Mouse (Mus musculus): ENCODE results near the gene Cdc42bpg. TPM values are rescaled to one million over a fixed set of nuclear protein-coding genes. Genes with fewer than 3 reads are reported as not detected.
A peak's percentile ranks its signal among the peaks of the same experiment; 100 is the strongest.

The Cdc42bpg gene
- total and polyA plus RNA-seq, 3 experiments, result 7.0 to 13.9 (median 11.7) TPM

DNA sequence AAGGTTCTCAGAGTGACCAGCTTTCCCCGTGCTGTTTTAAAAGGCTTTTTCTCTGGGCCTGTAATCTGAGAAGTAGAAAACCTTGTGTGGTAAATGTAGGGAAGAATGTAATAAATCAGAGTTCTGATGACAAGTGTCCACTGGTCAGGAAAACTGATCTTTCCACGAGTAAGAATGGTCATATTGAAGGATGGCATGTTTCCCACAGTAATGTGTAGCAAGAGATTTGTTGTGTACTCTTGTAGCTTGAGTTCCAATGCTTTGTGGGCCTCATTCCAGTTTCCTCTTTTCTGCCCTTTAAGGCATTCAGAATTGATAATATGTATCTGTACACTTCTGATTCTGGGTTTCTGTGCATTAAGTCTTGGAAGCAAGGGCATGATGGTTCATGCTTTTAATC is 58.6 kb downstream of the Cdc42bpg start:
- intact Hi-C loops (cut with DNase I), result no loop called here
- H3K9ac ChIP-seq (ENCODE audit: low read depth, low read length), result no peak overlapping the region; the same call in 1 of the 2 replicates
- WGBS, result 0% methylated on average over 2 of the region's 2 CpGs
- peaks cover 49% of the 10 kb centered on the region for H3K36me3 ChIP-seq (ENCODE audit: control insufficient read depth, insufficient read depth, low read length)
- H3K79me2 ChIP-seq (replicated peaks; ENCODE audit: control insufficient read depth, insufficient read depth, low read length), result peaks cover 5% of the 10 kb centered on the region; the same call in 1 of the 2 replicates
- no peak for DNase-seq
- no peaks in the 10 kb centered on the region for H3K27me3 ChIP-seq (ENCODE audit: control insufficient read depth, insufficient read depth, low read length)
- H3K4me3 ChIP-seq, result peak overlapping the region; percentile 89
- peak overlapping the region; percentile 98 for H3K27ac ChIP-seq
- H3K4me1 ChIP-seq (ENCODE audit: control insufficient read depth, insufficient read depth, low read length), result peaks cover 4% of the 10 kb centered on the region; the same call in 1 of the 2 replicates
- TF ChIP-seq POLR2A (IDR thresholded peaks at IDR 0.05; ENCODE audit: insufficient read depth, low read depth, low read length) (no peak), EP300 (IDR thresholded peaks at IDR 0.05; ENCODE audit: insufficient read depth, low read depth, low read length) (no peak), CTCF (IDR thresholded peaks at IDR 0.05) (no peak)

DNA sequence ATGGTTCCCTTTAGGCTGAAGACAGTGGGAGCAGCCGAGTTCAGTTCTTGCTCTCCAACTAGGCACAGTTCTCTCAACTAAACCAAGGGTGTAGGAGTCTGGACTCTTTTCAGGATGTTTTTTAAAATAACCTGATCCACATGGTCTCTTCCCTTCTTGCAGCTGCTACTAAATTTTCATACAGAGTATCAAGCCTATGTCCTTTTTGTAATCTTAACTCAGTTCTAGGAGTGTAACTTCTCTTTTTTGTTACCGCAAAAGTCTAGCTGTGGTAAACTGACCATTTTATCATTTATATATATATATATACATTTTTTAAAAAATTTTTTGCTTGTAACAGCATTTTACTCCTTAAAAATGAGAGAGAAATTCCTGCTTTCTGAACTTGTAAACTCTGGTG is 63.9 kb downstream of the Cdc42bpg start:
- Histone ChIP-seq H3K27ac (no peak overlapping the region), H3K36me3 (ENCODE audit: control insufficient read depth, insufficient read depth, low read length) (peaks cover 59% of the 10 kb centered on the region), H3K9ac (ENCODE audit: low read depth, low read length) (no peak overlapping the region), H3K4me3 (no peak overlapping the region), H3K4me1 (ENCODE audit: control insufficient read depth, insufficient read depth, low read length) (peaks cover 7% of the 10 kb centered on the region; the same call in 1 of the 2 replicates), H3K79me2 (replicated peaks; ENCODE audit: control insufficient read depth, insufficient read depth, low read length) (peaks cover 10% of the 10 kb centered on the region), H3K27me3 (ENCODE audit: control insufficient read depth, insufficient read depth, low read length) (no peaks in the 10 kb centered on the region)
- DNase-seq, result no peak
- WGBS, result 74% methylated on average over 2 of the region's 2 CpGs
- intact Hi-C loops (cut with DNase I), result no loop called here
- TF ChIP-seq EP300 (IDR thresholded peaks at IDR 0.05; ENCODE audit: insufficient read depth, low read depth, low read length) (no peak), CTCF (IDR thresholded peaks at IDR 0.05) (no peak), POLR2A (IDR thresholded peaks at IDR 0.05; ENCODE audit: insufficient read depth, low read depth, low read length) (no peak)

DNA sequence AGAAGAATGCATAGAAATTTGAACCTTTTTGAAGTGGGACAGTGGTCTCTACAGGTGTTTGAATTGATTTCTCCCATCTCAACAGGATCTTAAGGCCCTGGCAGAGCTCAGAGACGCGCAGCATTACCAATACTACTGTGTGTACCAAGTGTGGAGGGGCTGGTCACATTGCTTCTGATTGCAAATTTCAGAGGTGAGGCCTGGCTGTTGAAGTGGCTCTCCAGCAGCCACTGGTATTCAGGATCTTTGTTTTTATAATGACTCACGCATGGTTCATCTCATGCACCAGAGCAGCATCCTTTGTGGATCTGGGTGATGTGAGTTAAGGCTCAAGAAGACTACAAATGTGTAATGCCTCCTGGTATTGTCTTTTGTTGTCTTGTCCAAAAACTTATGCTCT is 66.2 kb downstream of the Cdc42bpg start:
- intact Hi-C loops (cut with DNase I), result loop anchor here (2.0 kb wide), 3 partner anchors 16 to 78 kb away; partner anchors contain the start of gene Rasgrp2
- Histone ChIP-seq H3K9ac (ENCODE audit: low read depth, low read length) (no peak overlapping the region), H3K36me3 (ENCODE audit: control insufficient read depth, insufficient read depth, low read length) (peaks cover 45% of the 10 kb centered on the region), H3K27ac (no peak overlapping the region), H3K4me3 (no peak overlapping the region), H3K79me2 (replicated peaks; ENCODE audit: control insufficient read depth, insufficient read depth, low read length) (peaks cover 5% of the 10 kb centered on the region; the same call in 1 of the 2 replicates), H3K4me1 (ENCODE audit: control insufficient read depth, insufficient read depth, low read length) (peaks cover 3% of the 10 kb centered on the region; the same call in 1 of the 2 replicates), H3K27me3 (ENCODE audit: control insufficient read depth, insufficient read depth, low read length) (no peaks in the 10 kb centered on the region)
- WGBS, result 86% methylated on average over 3 of the region's 3 CpGs
- no peak for TF ChIP-seq POLR2A (IDR thresholded peaks at IDR 0.05; ENCODE audit: insufficient read depth, low read depth, low read length)
- no peak for TF ChIP-seq EP300 (IDR thresholded peaks at IDR 0.05; ENCODE audit: insufficient read depth, low read depth, low read length)
- no peak for TF ChIP-seq CTCF (IDR thresholded peaks at IDR 0.05)
- no peak for DNase-seq

DNA sequence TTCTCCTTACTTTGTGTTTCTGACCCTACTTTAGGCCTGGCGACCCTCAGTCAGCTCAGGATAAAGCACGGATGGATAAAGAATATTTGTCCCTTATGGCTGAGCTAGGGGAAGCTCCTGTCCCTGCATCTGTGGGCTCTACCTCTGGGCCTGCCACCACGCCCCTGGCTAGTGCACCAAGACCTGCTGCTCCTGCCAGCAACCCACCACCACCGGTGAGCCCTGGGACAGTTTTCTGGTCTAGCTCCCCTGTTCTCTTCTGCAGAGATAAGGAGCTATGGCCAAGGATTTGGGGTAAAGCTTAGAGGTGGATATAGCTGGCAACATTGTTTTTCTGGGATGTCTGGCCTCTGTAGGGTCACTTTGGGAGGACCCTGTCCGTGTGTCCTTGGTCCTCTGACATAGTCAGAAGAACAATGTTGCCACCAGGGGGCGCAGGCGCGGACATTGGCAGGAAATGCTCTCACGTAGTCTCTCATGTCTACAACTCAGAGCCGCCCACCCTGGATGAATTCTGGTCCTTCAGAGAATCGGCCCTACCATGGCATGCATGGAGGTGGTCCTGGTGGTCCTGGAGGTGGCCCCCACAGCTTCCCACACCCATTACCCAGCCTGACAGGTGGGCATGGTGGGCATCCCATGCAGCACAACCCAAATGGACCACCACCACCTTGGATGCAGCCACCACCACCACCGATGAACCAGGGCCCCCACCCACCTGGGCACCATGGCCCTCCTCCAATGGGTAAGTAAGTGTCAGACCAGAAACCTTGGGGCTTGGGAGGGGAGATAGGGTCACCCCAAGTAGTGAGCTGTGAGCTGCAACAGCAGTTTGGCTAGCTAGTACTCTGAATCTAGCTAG is 67.5 kb downstream of the Cdc42bpg start:
- Histone ChIP-seq H3K79me2 (replicated peaks; ENCODE audit: control insufficient read depth, insufficient read depth, low read length) (peaks cover 4% of the 10 kb centered on the region; the same call in 1 of the 2 replicates), H3K4me1 (ENCODE audit: control insufficient read depth, insufficient read depth, low read length) (peaks cover 5% of the 10 kb centered on the region; the same call in 1 of the 2 replicates), H3K27ac (no peak overlapping the region; the same call in 1 of the 2 replicates), H3K4me3 (no peak overlapping the region), H3K27me3 (ENCODE audit: control insufficient read depth, insufficient read depth, low read length) (no peaks in the 10 kb centered on the region), H3K36me3 (ENCODE audit: control insufficient read depth, insufficient read depth, low read length) (peaks cover 36% of the 10 kb centered on the region), H3K9ac (ENCODE audit: low read depth, low read length) (no peak overlapping the region)
- intact Hi-C loops (cut with DNase I), result loop anchor here (2.0 kb wide), 3 partner anchors 15 to 77 kb away; partner anchors contain the start of gene Rasgrp2
- TF ChIP-seq CTCF (IDR thresholded peaks at IDR 0.05) (peak; percentile 95), POLR2A (IDR thresholded peaks at IDR 0.05; ENCODE audit: insufficient read depth, low read depth, low read length) (no peak), EP300 (IDR thresholded peaks at IDR 0.05; ENCODE audit: insufficient read depth, low read depth, low read length) (peak; percentile 72)
- peak; percentile 80 to 88 for DNase-seq
- WGBS, result 40% methylated on average over 12 of the region's 12 CpGs

DNA sequence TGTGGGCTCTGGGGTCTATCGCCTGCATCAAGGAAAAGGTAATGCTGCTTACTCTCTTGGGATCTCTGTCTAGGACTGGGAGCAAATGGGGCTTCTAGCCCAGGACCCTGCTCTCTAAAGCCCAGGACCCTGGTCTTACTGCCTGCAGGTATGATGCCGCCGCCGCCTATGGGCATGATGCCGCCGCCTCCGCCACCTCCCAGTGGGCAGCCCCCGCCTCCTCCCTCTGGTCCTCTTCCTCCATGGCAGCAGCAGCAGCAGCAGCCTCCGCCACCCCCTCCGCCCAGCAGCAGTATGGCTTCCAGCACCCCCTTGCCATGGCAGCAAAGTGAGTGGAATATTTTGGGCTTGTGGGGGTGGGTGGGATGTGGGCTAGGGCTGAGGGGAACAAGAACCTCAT is 68.3 kb downstream of the Cdc42bpg start:
- 99% methylated on average over 10 of the region's 10 CpGs for WGBS
- no peak for DNase-seq
- intact Hi-C loops (cut with DNase I), result no loop called here
- peaks cover 5% of the 10 kb centered on the region; the same call in 1 of the 2 replicates for H3K4me1 ChIP-seq (ENCODE audit: control insufficient read depth, insufficient read depth, low read length)
- H3K27me3 ChIP-seq (ENCODE audit: control insufficient read depth, insufficient read depth, low read length), result no peaks in the 10 kb centered on the region
- H3K36me3 ChIP-seq (ENCODE audit: control insufficient read depth, insufficient read depth, low read length), result peaks cover 29% of the 10 kb centered on the region
- H3K4me3 ChIP-seq, result no peak overlapping the region
- peaks cover 4% of the 10 kb centered on the region; the same call in 1 of the 2 replicates for H3K79me2 ChIP-seq (replicated peaks; ENCODE audit: control insufficient read depth, insufficient read depth, low read length)
- TF ChIP-seq POLR2A (IDR thresholded peaks at IDR 0.05; ENCODE audit: insufficient read depth, low read depth, low read length) (no peak), CTCF (IDR thresholded peaks at IDR 0.05) (no peak), EP300 (IDR thresholded peaks at IDR 0.05; ENCODE audit: insufficient read depth, low read depth, low read length) (no peak)
- no peak overlapping the region for H3K9ac ChIP-seq (ENCODE audit: low read depth, low read length)
- H3K27ac ChIP-seq, result no peak overlapping the region

Small RNAs within 50 kb of the gene (microRNA-seq; reads per million reads assigned to microRNA genes)
- gene Mir192, result 19.3 to 38.7 reads per million in 2 experiments
- gene Mir194-2, result 18.5 to 42.6 reads per million in 2 experiments
- gene Mir6989, result 0.56 to 0.77 reads per million in 2 experiments

Other genes starting within 250 kb of the Cdc42bpg start
- 10 to 100 TPM; 37.1 to 39.0 TPM for gene Mrpl49, start 248.7 kb upstream of the Cdc42bpg start, total RNA-seq (2021)
- 23.5 and 33.0 TPM in 2 replicates for gene Mrpl49, start 248.7 kb upstream of the Cdc42bpg start, polyA plus RNA-seq (2012; rRNA removed)
- gene Fau, start 248.6 kb upstream of the Cdc42bpg start, total RNA-seq (2021), result 100 to 1,000 TPM; 550 to 636 TPM
- 265 and 386 TPM in 2 replicates for gene Fau, start 248.6 kb upstream of the Cdc42bpg start, polyA plus RNA-seq (2012; rRNA removed)
- 10 to 100 TPM in 1 of 2 experiments, 1 to 10 TPM in 1; 9.9 to 13.4 TPM for gene Znhit2, start 245.3 kb upstream of the Cdc42bpg start, total RNA-seq (2021)
- 12.3 and 14.4 TPM in 2 replicates for gene Znhit2, start 245.3 kb upstream of the Cdc42bpg start, polyA plus RNA-seq (2012; rRNA removed)
- 1 to 10 TPM; 2.7 to 3.7 TPM for gene Tm7sf2, start 238.1 kb upstream of the Cdc42bpg start, total RNA-seq (2021)
- 9.3 and 11.9 TPM in 2 replicates for gene Tm7sf2, start 238.1 kb upstream of the Cdc42bpg start, polyA plus RNA-seq (2012; rRNA removed)
- 10 to 100 TPM; 19.1 to 22.0 TPM for gene Vps51, start 229.2 kb upstream of the Cdc42bpg start, total RNA-seq (2021)
- 35.1 and 39.0 TPM in 2 replicates for gene Vps51, start 229.2 kb upstream of the Cdc42bpg start, polyA plus RNA-seq (2012; rRNA removed)
- gene Tmem262, start 226.4 kb upstream of the Cdc42bpg start, total RNA-seq (2021), result not detected
- gene Tmem262, start 226.4 kb upstream of the Cdc42bpg start, polyA plus RNA-seq (2012; rRNA removed), result not detected in 2 replicates
- not detected for gene Gm28374, start 224.2 kb upstream of the Cdc42bpg start, total RNA-seq (2021)
- not detected in 2 replicates for gene Gm28374, start 224.2 kb upstream of the Cdc42bpg start, polyA plus RNA-seq (2012; rRNA removed)
- 10 to 100 TPM; 13.8 to 15.6 TPM for gene Zfpl1, start 221.5 kb upstream of the Cdc42bpg start, total RNA-seq (2021)
- gene Zfpl1, start 221.5 kb upstream of the Cdc42bpg start, polyA plus RNA-seq (2012; rRNA removed), result 47.5 and 50.7 TPM in 2 replicates
- not detected for gene Cdca5, start 221.5 kb upstream of the Cdc42bpg start, total RNA-seq (2021)
- gene Cdca5, start 221.5 kb upstream of the Cdc42bpg start, polyA plus RNA-seq (2012; rRNA removed), result 0.09 and 0.27 TPM in 2 replicates
- gene AC131692.1, start 212.0 kb upstream of the Cdc42bpg start, total RNA-seq (2021), result not detected
- not detected in 2 replicates for gene AC131692.1, start 212.0 kb upstream of the Cdc42bpg start, polyA plus RNA-seq (2012; rRNA removed)
- gene Naaladl1, start 200.7 kb upstream of the Cdc42bpg start, total RNA-seq (2021), result not detected
- gene Naaladl1, start 200.7 kb upstream of the Cdc42bpg start, polyA plus RNA-seq (2012; rRNA removed), result not detected in 2 replicates
- gene Sac3d1, start 187.8 kb upstream of the Cdc42bpg start, total RNA-seq (2021), result 10 to 100 TPM in 1 of 2 experiments, 1 to 10 TPM in 1; 8.7 to 10.3 TPM
- 13.1 and 15.4 TPM in 2 replicates for gene Sac3d1, start 187.8 kb upstream of the Cdc42bpg start, polyA plus RNA-seq (2012; rRNA removed)
- gene Snx15, start 178.2 kb upstream of the Cdc42bpg start, total RNA-seq (2021), result 10 to 100 TPM; 14.1 to 16.6 TPM
- 22.0 and 29.5 TPM in 2 replicates for gene Snx15, start 178.2 kb upstream of the Cdc42bpg start, polyA plus RNA-seq (2012; rRNA removed)
- 1 to 10 TPM in 1 of 2 experiments, under 1 TPM in 1; 0.98 to 1.6 TPM for gene Batf2, start 165.5 kb upstream of the Cdc42bpg start, total RNA-seq (2021)
- 2.3 and 3.2 TPM in 2 replicates for gene Batf2, start 165.5 kb upstream of the Cdc42bpg start, polyA plus RNA-seq (2012; rRNA removed)
- gene Arl2, start 164.9 kb upstream of the Cdc42bpg start, total RNA-seq (2021), result 10 to 100 TPM; 62.1 to 72.9 TPM
- 153 and 155 TPM in 2 replicates for gene Arl2, start 164.9 kb upstream of the Cdc42bpg start, polyA plus RNA-seq (2012; rRNA removed)
- gene Majin, start 122.1 kb upstream of the Cdc42bpg start, total RNA-seq (2021), result not detected
- 0.20 and 0.23 TPM in 2 replicates for gene Majin, start 122.1 kb upstream of the Cdc42bpg start, polyA plus RNA-seq (2012; rRNA removed)
- gene Gpha2, start 80.1 kb upstream of the Cdc42bpg start, total RNA-seq (2021), result not detected
- 0.27 TPM in 1 of 2 replicates, not detected in the other for gene Gpha2, start 80.1 kb upstream of the Cdc42bpg start, polyA plus RNA-seq (2012; rRNA removed)
- 10 to 100 TPM; 34.8 to 35.1 TPM for gene Ppp2r5b, start 70.6 kb upstream of the Cdc42bpg start, total RNA-seq (2021)
- gene Ppp2r5b, start 70.6 kb upstream of the Cdc42bpg start, polyA plus RNA-seq (2012; rRNA removed), result 36.8 and 40.6 TPM in 2 replicates
- gene Atg2a, start 64.8 kb upstream of the Cdc42bpg start, total RNA-seq (2021), result 10 to 100 TPM; 20.5 to 24.5 TPM
- gene Atg2a, start 64.8 kb upstream of the Cdc42bpg start, polyA plus RNA-seq (2012; rRNA removed), result 26.3 and 26.7 TPM in 2 replicates
- gene Ehd1, start 29.7 kb upstream of the Cdc42bpg start, total RNA-seq (2021), result 100 to 1,000 TPM in 1 of 2 experiments, 10 to 100 TPM in 1; 98.0 to 120 TPM
- 111 and 142 TPM in 2 replicates for gene Ehd1, start 29.7 kb upstream of the Cdc42bpg start, polyA plus RNA-seq (2012; rRNA removed)
- 10 to 100 TPM; 13.9 to 14.0 TPM for gene Men1, start 28.5 kb downstream of the Cdc42bpg start, total RNA-seq (2021)
- 19.4 and 19.6 TPM in 2 replicates for gene Men1, start 28.5 kb downstream of the Cdc42bpg start, polyA plus RNA-seq (2012; rRNA removed)
- 10 to 100 TPM; 36.1 to 38.4 TPM for gene Map4k2, start 34.7 kb downstream of the Cdc42bpg start, total RNA-seq (2021)
- gene Map4k2, start 34.7 kb downstream of the Cdc42bpg start, polyA plus RNA-seq (2012; rRNA removed), result 88.9 and 107 TPM in 2 replicates
- gene Sf1, start 57.2 kb downstream of the Cdc42bpg start, total RNA-seq (2021), result 100 to 1,000 TPM in 1 of 2 experiments, 10 to 100 TPM in 1; 93.0 to 103 TPM
- gene Sf1, start 57.2 kb downstream of the Cdc42bpg start, polyA plus RNA-seq (2012; rRNA removed), result 51.7 and 58.5 TPM in 2 replicates
- gene Pygm, start 77.9 kb downstream of the Cdc42bpg start, total RNA-seq (2021), result 1,000 to 10,000 TPM; 1,101 to 1,298 TPM
- 1,120 and 1,632 TPM in 2 replicates for gene Pygm, start 77.9 kb downstream of the Cdc42bpg start, polyA plus RNA-seq (2012; rRNA removed)
- gene Rasgrp2, start 92.9 kb downstream of the Cdc42bpg start, total RNA-seq (2021), result 10 to 100 TPM; 43.3 to 48.0 TPM
- gene Rasgrp2, start 92.9 kb downstream of the Cdc42bpg start, polyA plus RNA-seq (2012; rRNA removed), result 90.1 and 97.2 TPM in 2 replicates
- 1 to 10 TPM; 4.5 to 5.2 TPM for gene Nrxn2, start 112.3 kb downstream of the Cdc42bpg start, total RNA-seq (2021)
- 3.4 TPM in 2 replicates for gene Nrxn2, start 112.3 kb downstream of the Cdc42bpg start, polyA plus RNA-seq (2012; rRNA removed)
- gene Slc22a12, start 236.6 kb downstream of the Cdc42bpg start, total RNA-seq (2021), result not detected
- not detected in 2 replicates for gene Slc22a12, start 236.6 kb downstream of the Cdc42bpg start, polyA plus RNA-seq (2012; rRNA removed)